Mouse (Mus musculus) cortical plate, adult 2 months (tissue): ENCODE measurements at regions not wholly inside any gene's neighbourhood (a gene's known extent, or its start where the extent isn't known, plus 50 kb on each side); places are given as distances from the start of the nearest gene placed in this dataset.

ENCODE experiments used
- CTCF ChIP-seq: fragments of 200-500 bp; IDR thresholded peaks from 2 replicates; pipeline ENCODE4 v1.5.1; 2011; ENCODE audit warnings: mild to moderate bottlenecking, control low read depth, low read length; ENCODE audit not compliant: insufficient read depth; ENCODE audit errors: extremely low read depth
- POLR2A ChIP-seq: fragments of 200-500 bp; IDR thresholded peaks from 2 replicates; pipeline ENCODE4 v1.6.1; 2011; ENCODE audit warnings: mild to moderate bottlenecking, low read length, control low read depth; ENCODE audit not compliant: insufficient read depth; ENCODE audit errors: extremely low read depth

DNA sequence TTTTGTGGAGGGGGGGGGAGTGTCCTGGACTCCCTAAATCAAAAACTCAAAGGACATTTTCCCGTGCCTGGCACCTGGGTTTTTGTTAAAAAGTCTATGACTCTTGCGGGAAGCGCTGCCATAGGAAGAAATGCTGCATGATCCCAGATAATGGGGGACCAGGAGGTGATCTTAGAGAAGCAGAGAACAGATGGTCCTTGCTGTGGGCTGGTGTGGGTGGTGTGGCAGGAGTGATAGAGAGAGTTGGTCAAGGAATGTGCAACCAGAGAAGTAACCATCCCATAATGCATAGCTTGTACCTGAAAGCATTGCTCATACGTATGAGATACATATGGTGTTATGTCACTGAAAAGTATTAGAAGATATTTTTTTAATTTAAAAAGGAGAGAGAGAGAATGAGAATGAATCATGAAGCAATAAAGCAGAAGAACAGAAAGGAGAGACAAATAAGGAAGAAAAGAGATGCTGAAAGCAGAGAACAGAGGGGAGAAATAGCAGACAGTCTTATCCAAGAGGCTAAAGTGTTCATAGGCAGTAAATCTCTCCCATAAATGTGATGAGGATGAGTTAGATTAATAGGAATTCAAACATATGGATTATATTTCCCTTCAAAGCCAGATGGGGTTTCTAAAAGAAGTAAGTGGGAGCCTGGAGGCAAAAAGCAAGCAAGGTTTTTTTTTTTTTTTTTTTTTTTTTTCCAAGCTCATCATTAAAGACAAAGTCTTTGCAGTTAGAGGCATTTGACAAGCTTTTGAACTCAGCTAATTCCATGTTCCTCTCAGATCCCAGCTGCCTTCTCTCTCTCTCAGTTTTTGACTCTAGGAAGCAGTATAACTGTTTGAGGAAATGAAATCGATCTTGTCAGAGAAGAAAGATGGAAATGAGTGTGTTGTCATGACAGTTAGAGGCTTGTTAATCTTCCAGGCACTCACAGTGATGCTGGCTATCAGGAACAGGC, 136.2 kb upstream of the Adra1d start:
- TF ChIP-seq CTCF (no peak), POLR2A (no peak)
